Mouse (Mus musculus) ES-E14 (cell line): ENCODE data around the gene Ikbkg. TPM values are rescaled to one million over a fixed set of nuclear protein-coding genes. Genes with fewer than 3 reads are reported as not detected.
A peak's percentile ranks its signal among the peaks of the same experiment; 100 is the strongest.

ENCODE experiments used
- DNase-seq: peaks from one replicate; pipeline ENCODE4 v3.0.0-alpha.2; 2013; ENCODE audit warnings: low read depth, low spot score
- H3K27ac ChIP-seq: 2 replicates; pipeline ENCODE4 v1.5.1; 2012; ENCODE audit warnings: low read depth, mild to moderate bottlenecking, low read length, moderate library complexity, mixed read lengths; ENCODE audit not compliant: poor library complexity, insufficient read depth, severe bottlenecking
- H3K36me3 ChIP-seq: 2 replicates; pipeline ENCODE4 v1.6.1; 2012; ENCODE audit warnings: mild to moderate bottlenecking, low read length, moderate library complexity, mixed read lengths; ENCODE audit not compliant: control insufficient read depth, poor library complexity, insufficient read depth, severe bottlenecking
- H3K4me1 ChIP-seq, 2 experiments: fragments of 150-350 bp in 1 of 2; sonication (generic) in 1 of 2; 2 replicates each; pipeline ENCODE4 v1.6.1; 2012; ENCODE audit warnings: low read length in 2 of 2, mild to moderate bottlenecking in 1 of 2, mixed read lengths in 1 of 2; ENCODE audit not compliant: control insufficient read depth in 2 of 2, insufficient read depth in 2 of 2, poor library complexity in 1 of 2
- H3K4me3 ChIP-seq, 2 experiments: fragments of 150-350 bp in 1 of 2; sonication (generic) in 1 of 2; 2 replicates each; pipeline ENCODE4 v1.5.1; 2012; ENCODE audit warnings: low read length in 2 of 2, low read depth in 1 of 2, mild to moderate bottlenecking in 1 of 2, mixed read lengths in 1 of 2; ENCODE audit not compliant: insufficient read depth in 1 of 2, poor library complexity in 1 of 2, severe bottlenecking in 1 of 2
- H3K9ac ChIP-seq: 2 replicates; pipeline ENCODE4 v1.6.1; 2012; ENCODE audit warnings: low read depth, mild to moderate bottlenecking, low read length, mixed read lengths; ENCODE audit not compliant: poor library complexity, insufficient read depth, severe bottlenecking
- H3K9me3 ChIP-seq: fragments of 150-350 bp; sonication (generic); 2 replicates; pipeline ENCODE4 v1.6.1; 2012; ENCODE audit warnings: low read depth, mild to moderate bottlenecking, low read length; ENCODE audit not compliant: control insufficient read depth, insufficient read depth
- CHD2 ChIP-seq: IDR thresholded peaks from 2 replicates; pipeline ENCODE4 v1.6.1; 2014; ENCODE audit warnings: mild to moderate bottlenecking, low read depth, low read length, inconsistent platforms
- HCFC1 ChIP-seq: IDR thresholded peaks from 2 replicates; pipeline ENCODE4 v1.6.1; 2012; ENCODE audit warnings: low read length, inconsistent platforms, borderline replicate concordance; ENCODE audit not compliant: insufficient read depth
- MAFK ChIP-seq: IDR thresholded peaks from 2 replicates; pipeline ENCODE4 v1.6.1; 2014; ENCODE audit warnings: mild to moderate bottlenecking, low read depth, low read length, inconsistent platforms; ENCODE audit not compliant: insufficient read depth
- ZC3H11A ChIP-seq: IDR thresholded peaks from 2 replicates; pipeline ENCODE4 v1.6.1; 2012; ENCODE audit warnings: low read depth, mild to moderate bottlenecking, inconsistent platforms, low read length, borderline replicate concordance
- ZNF384 ChIP-seq: IDR thresholded peaks from 2 replicates; pipeline ENCODE4 v1.6.1; 2012; ENCODE audit warnings: low read depth, low read length, inconsistent platforms
- in situ Hi-C, 2 experiments: fragments of 600-800 bp; cut with MboI; formaldehyde crosslinking; loops; one replicate each; pipeline ENCODE4 v1.15.1; 2025; ENCODE audit warnings: low sequenced_read_pairs in 2 of 2, inconsistent platforms in 1 of 2; ENCODE audit not compliant: unreplicated experiment in 2 of 2
- total RNA-seq: library from RNA; depleted of rRNA; stranded (reverse); fragments of 300-350 nt; gene quantifications from 2 replicates; pipeline ENCODE4 v1.2.3, GENCODE M21; 2012

Ikbkg gene
- total RNA-seq, 1 experiment = 15.4 TPM

DNA sequence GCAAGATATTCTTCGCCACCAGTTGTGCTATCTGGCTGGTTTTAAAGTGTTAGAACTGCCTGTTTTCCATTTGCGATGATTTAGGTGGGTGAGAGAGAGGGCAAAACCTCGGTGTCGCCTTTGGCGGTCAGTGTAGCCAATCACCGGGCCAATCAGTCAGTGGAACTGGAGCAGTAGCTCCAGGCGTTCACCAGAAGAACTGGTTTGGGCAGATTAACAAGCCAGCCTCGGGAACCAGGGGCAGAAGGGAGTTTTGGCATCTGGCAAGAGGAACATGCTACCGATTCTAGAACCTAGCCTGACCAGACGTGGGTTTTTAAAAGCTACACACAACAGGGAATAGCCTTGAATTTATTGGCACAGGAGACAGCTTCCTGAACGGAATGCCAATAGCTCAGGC lies 33.9 kb upstream of the Ikbkg start:
- in situ Hi-C loops = no loop called here
- no peaks in the 10 kb centered on the region for H3K4me1 ChIP-seq
- H3K4me3 ChIP-seq = no peak overlapping the region
- H3K9me3 ChIP-seq = no peaks in the 10 kb centered on the region
- no peak for DNase-seq
- H3K36me3 ChIP-seq = no peaks in the 10 kb centered on the region
- TF ChIP-seq ZC3H11A (no peak), HCFC1 (no peak), ZNF384 (no peak), CHD2 (no peak), MAFK (no peak)
- no peak overlapping the region for H3K27ac ChIP-seq
- H3K9ac ChIP-seq = no peak overlapping the region; the same call in 1 of the 2 replicates

- Histone ChIP-seq H3K9ac (peak overlapping the region; percentile 91; the same call in 1 of the 2 replicates), H3K4me1 (peaks cover 0 to 8% of the 10 kb centered on the region in 2 experiments; a peak in 1 of 4 replicates), H3K9me3 (no peaks in the 10 kb centered on the region), H3K4me3 (peak overlapping the region; percentile 75 to 77), H3K36me3 (no peaks in the 10 kb centered on the region), H3K27ac (no peak overlapping the region)
- DNase-seq = no peak
- TF ChIP-seq HCFC1 (no peak), ZNF384 (no peak), MAFK (no peak), ZC3H11A (no peak), CHD2 (no peak)
- in situ Hi-C loops = no loop called here
Measured at GRCm38 (mm10) chrX:74367512-74367911, 25.6 kb upstream of the Ikbkg start.

- Histone ChIP-seq H3K36me3 (no peaks in the 10 kb centered on the region), H3K9ac (peak overlapping the region; percentile 91), H3K27ac (0 out of 2 replicates have a peak overlapping the region, but pooled peaks have one; percentile 27), H3K9me3 (no peaks in the 10 kb centered on the region), H3K4me1 (peaks cover 0 to 9% of the 10 kb centered on the region in 2 experiments; a peak in 1 of 4 replicates), H3K4me3 (peak overlapping the region; percentile 75 to 77)
- DNase-seq = no peak
- no peak for TF ChIP-seq ZNF384
- TF ChIP-seq CHD2 = no peak
- no peak for TF ChIP-seq MAFK
- TF ChIP-seq HCFC1 = no peak
- TF ChIP-seq ZC3H11A = no peak
- in situ Hi-C loops = no loop called here
Measured at GRCm38 (mm10) chrX:74368209-74368909, 24.7 kb upstream of the Ikbkg start.

GRCm38 (mm10) chrX:74372888-74373549 lies 20.1 kb upstream of the Ikbkg start, which contains the start of the genes Ubl4a and Slc10a3:
Gene Ubl4a (minus strand): TSS chrX:74373218.
Gene Slc10a3 (minus strand): TSS chrX:74373349.
- Histone ChIP-seq H3K4me1 (peaks cover 0 to 4% of the 10 kb centered on the region in 2 experiments; a peak in 1 of 4 replicates), H3K27ac (no peak within 1 kb of the TSS), H3K36me3 (no peaks in the 10 kb centered on the region), H3K9ac (peak within 1 kb of the TSS; percentile 71), H3K9me3 (no peaks in the 10 kb centered on the region), H3K4me3 (peak within 1 kb of the TSS; percentile 61 to 63)
- in situ Hi-C loops = no loop called here
- TF ChIP-seq ZNF384 (no peak), MAFK (no peak), ZC3H11A (no peak), HCFC1 (0 out of 2 replicates have a peak, but pooled peaks have one; percentile 37)
- DNase-seq = peak; percentile 73
